Mouse (Mus musculus) stomach, postnatal 0 days (tissue): ENCODE results near the gene Ptchd4. TPM values are rescaled to one million over a fixed set of nuclear protein-coding genes. Genes with fewer than 3 reads are reported as not detected.

Experiments
- ATAC-seq: fragments of 200-750 bp; cut with Nextera tagmentation; 2 replicates; pipeline ENCODE4 v1.8.0; 2017; ENCODE audit not compliant: low FRiP score, low TSS enrichment
- DNase-seq: peaks from one replicate; pipeline ENCODE4 v3.0.0-alpha.2; 2016; ENCODE audit warnings: low spot score
- H3K27ac ChIP-seq: fragments of 300-500 bp; sonication (generic); replicated peaks from 2 replicates; pipeline ENCODE4 v1.5.1; 2014; ENCODE audit warnings: mild to moderate bottlenecking, control low read depth
- H3K27me3 ChIP-seq: fragments of 300-500 bp; sonication (generic); 2 replicates; pipeline ENCODE4 v1.6.1; 2014; ENCODE audit warnings: low read length; ENCODE audit not compliant: control insufficient read depth, insufficient read depth
- H3K36me3 ChIP-seq: fragments of 300-500 bp; sonication (generic); 2 replicates; pipeline ENCODE4 v1.6.1; 2014; ENCODE audit warnings: low read length, mixed read lengths; ENCODE audit not compliant: control insufficient read depth, insufficient read depth
- H3K4me1 ChIP-seq: fragments of 300-500 bp; sonication (generic); replicated peaks from 2 replicates; pipeline ENCODE4 v1.6.1; 2014; ENCODE audit warnings: antibody characterized with exemption; ENCODE audit not compliant: control insufficient read depth, insufficient read depth
- H3K4me2 ChIP-seq: fragments of 300-500 bp; sonication (generic); replicated peaks from 2 replicates; pipeline ENCODE4 v1.6.1; 2014; ENCODE audit warnings: low read depth, mild to moderate bottlenecking, control low read depth, moderate library complexity
- H3K4me3 ChIP-seq: fragments of 300-500 bp; sonication (generic); 2 replicates; pipeline ENCODE4 v1.5.1; 2014; ENCODE audit warnings: low read depth, low read length, control low read depth
- H3K9ac ChIP-seq: fragments of 300-500 bp; sonication (generic); 2 replicates; pipeline ENCODE4 v1.6.1; 2014; ENCODE audit warnings: mild to moderate bottlenecking, low read length, control low read depth, mixed read lengths
- H3K9me3 ChIP-seq: fragments of 300-500 bp; sonication (generic); 2 replicates; pipeline ENCODE4 v1.6.1; 2016; ENCODE audit warnings: low read length; ENCODE audit not compliant: control insufficient read depth
- CTCF ChIP-seq: IDR thresholded peaks from 2 replicates; pipeline ENCODE4 v1.5.1; 2016; ENCODE audit warnings: antibody characterized with exemption, low read depth, mild to moderate bottlenecking, moderate library complexity
- EP300 ChIP-seq: optimal IDR thresholded peaks from 2 replicates; pipeline ENCODE3; 2016; ENCODE audit warnings: antibody characterized with exemption
- WGBS: fragments of 180-500 bp; shearing (Covaris S2); extraction: QIAGEN DNeasy Blood & Tissue Kit; methylation state at CpG from one replicate; pipeline ENCODE4 v1.1.7; 2014; 5-methylcytosine and 5-hydroxymethylcytosine counted together
- polyA plus RNA-seq: library from polyadenylated mRNA; unstranded; fragments of >200 nt; fragmentation: Nextera tagmentation; extraction: Ambion mirVana; gene quantifications from 2 replicates; pipeline ENCODE4 v1.2.1, GENCODE M21; 2015

Ptchd4 gene
- polyA plus RNA-seq, 1 experiment from 2014 or later = 0.12 TPM

DNA sequence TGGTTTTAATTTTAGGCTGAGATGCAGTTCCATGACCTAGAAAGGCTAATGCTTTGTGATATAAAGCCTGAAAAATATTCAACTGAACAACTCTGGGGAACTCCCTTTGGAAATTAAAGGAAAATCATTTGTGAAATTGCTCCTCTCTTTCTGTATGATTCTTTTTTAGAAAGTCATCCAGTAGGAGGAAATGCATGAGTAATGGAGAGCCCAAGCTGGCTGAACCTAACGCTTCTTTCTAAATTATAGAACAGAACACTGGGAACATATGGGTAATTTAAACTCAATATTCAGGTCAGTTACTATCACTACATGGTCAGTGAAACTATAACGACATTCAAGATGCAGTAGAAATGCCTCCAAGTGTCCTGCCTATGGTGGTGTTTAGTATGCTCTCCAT lies 114.6 kb downstream of the Ptchd4 start:
- Histone ChIP-seq H3K27me3 (no peaks in the 10 kb centered on the region), H3K4me2 (no peak overlapping the region), H3K4me1 (no peaks in the 10 kb centered on the region), H3K9me3 (no peaks in the 10 kb centered on the region), H3K27ac (no peak overlapping the region), H3K4me3 (no peak overlapping the region), H3K9ac (no peak overlapping the region), H3K36me3 (no peaks in the 10 kb centered on the region)
- TF ChIP-seq EP300 = no peak
- no peak for TF ChIP-seq CTCF
- DNase-seq (no peak), ATAC-seq (no peak)
- 87% methylated on average over 2 of the region's 2 CpGs for WGBS

DNA sequence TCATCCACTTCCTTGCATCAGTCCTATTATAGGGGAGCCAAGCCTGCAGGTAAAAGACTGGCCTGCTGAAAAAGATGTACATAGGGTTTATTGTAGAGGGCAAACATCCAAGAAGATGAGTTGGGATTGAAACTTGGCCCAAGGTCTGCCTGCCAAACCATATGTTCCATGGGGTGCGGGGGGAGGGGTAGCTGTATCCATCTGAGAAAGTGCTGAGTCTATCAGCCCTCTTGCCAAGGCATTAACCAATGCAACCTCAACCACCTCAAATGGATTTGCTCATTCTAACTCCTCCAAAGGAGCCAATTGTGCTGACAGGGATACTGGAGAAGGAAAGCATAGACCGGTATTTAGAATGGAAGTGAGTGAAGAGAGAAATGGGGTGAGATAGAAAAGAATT lies 136.5 kb downstream of the Ptchd4 start:
- TF ChIP-seq CTCF (no peak), EP300 (no peak)
- no peak for DNase-seq
- H3K4me3 ChIP-seq = no peak overlapping the region
- H3K36me3 ChIP-seq = no peaks in the 10 kb centered on the region
- no peak overlapping the region for H3K27ac ChIP-seq
- WGBS = 87% methylated on average over 2 of the region's 2 CpGs
- H3K9ac ChIP-seq = no peak overlapping the region
- H3K4me2 ChIP-seq = no peak overlapping the region
- H3K27me3 ChIP-seq = no peaks in the 10 kb centered on the region
- ATAC-seq = no peak
- H3K9me3 ChIP-seq = no peaks in the 10 kb centered on the region
- no peaks in the 10 kb centered on the region for H3K4me1 ChIP-seq

- Histone ChIP-seq H3K9ac (no peak overlapping the region), H3K36me3 (no peaks in the 10 kb centered on the region), H3K27me3 (no peaks in the 10 kb centered on the region), H3K9me3 (no peaks in the 10 kb centered on the region), H3K4me3 (no peak overlapping the region), H3K4me2 (no peak overlapping the region), H3K27ac (no peak overlapping the region), H3K4me1 (no peaks in the 10 kb centered on the region)
- no peak for ATAC-seq
- TF ChIP-seq CTCF (no peak), EP300 (no peak)
- WGBS = 75% methylated on average over 2 of the region's 2 CpGs
- no peak for DNase-seq
Measured at GRCm38 (mm10) chr17:42456441-42456840, 140.7 kb downstream of the Ptchd4 start.

GRCm38 (mm10) chr17:42462726-42463125 lies 147.0 kb downstream of the Ptchd4 start:
- Histone ChIP-seq H3K4me3 (no peak overlapping the region), H3K27me3 (no peaks in the 10 kb centered on the region), H3K27ac (no peak overlapping the region), H3K36me3 (no peaks in the 10 kb centered on the region), H3K4me2 (no peak overlapping the region), H3K9me3 (no peaks in the 10 kb centered on the region), H3K9ac (no peak overlapping the region), H3K4me1 (no peaks in the 10 kb centered on the region)
- DNase-seq = no peak
- TF ChIP-seq EP300 (no peak), CTCF (no peak)
- ATAC-seq = no peak

DNA sequence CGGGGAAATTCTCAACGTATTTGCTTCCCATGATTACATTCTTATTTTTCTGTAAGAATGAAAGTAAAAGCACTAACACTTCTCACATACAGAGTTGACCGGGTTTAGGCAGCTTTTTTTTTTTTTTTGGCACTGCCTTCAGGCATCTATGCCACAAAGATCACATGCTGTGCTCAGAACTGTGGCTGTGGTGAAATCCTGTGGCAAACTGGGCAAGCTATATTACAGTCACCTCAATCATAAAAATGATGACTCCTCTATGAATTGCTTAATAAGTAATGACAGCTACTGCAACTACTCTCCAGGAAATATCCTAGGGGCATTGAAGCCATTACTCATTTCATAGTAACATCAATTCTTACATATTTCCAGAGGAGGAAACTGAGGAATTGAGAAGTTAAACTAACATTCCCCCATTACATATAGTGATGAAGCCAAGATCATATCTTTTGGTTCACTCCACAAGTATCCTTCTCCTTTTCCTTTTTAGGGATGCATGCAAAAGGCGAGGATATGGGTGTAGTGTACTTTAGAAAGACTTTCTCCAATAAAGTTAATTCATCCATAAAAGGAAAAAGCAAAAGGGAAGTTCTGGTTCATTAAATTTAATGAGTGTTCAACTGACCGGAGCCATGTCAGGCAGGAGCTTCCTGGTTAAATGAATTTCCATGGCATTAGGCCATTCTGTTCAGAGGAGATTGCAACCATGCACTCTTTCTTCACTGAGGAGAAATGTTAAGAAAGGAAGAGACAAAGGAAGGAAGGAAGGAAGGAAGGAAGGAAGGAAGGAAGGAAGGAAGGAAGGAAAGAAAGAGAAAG lies 164.6 kb downstream of the Ptchd4 start:
- Histone ChIP-seq H3K4me3 (no peak overlapping the region), H3K9me3 (no peaks in the 10 kb centered on the region), H3K4me2 (no peak overlapping the region), H3K27me3 (no peaks in the 10 kb centered on the region), H3K4me1 (no peaks in the 10 kb centered on the region), H3K27ac (no peak overlapping the region), H3K36me3 (no peaks in the 10 kb centered on the region), H3K9ac (no peak overlapping the region)
- WGBS = 77% methylated on average over 5 of the region's 5 CpGs
- no peak for ATAC-seq
- TF ChIP-seq CTCF (no peak), EP300 (no peak)
- DNase-seq = no peak
